Mouse (Mus musculus): ENCODE measurements around the gene Prkg1. TPM values are rescaled to one million over a fixed set of nuclear protein-coding genes. Genes with fewer than 3 reads are reported as not detected.

The Prkg1 gene
- polyA plus RNA-seq, 2 experiments, result 7.1 to 9.6 TPM

- Histone ChIP-seq H3K9me3 (ENCODE audit: control insufficient read depth, low read length) (no peaks in the 10 kb centered on the region), H3K36me3 (ENCODE audit: control insufficient read depth, insufficient read depth, low read length) (no peaks in the 10 kb centered on the region), H3K4me3 (replicated peaks; ENCODE audit: low read length) (no peak overlapping the region), H3K4me2 (replicated peaks; ENCODE audit: low read depth, low read length, severe bottlenecking) (no peak overlapping the region), H3K27me3 (ENCODE audit: control insufficient read depth, insufficient read depth, low read length) (no peaks in the 10 kb centered on the region), H3K9ac (ENCODE audit: low read depth, low read length, severe bottlenecking) (no peak overlapping the region), H3K27ac (replicated peaks; ENCODE audit: low read depth, low read length) (no peak overlapping the region), H3K4me1 (ENCODE audit: control insufficient read depth, insufficient read depth, low read length) (no peaks in the 10 kb centered on the region)
- no peak for TF ChIP-seq POLR2A (IDR thresholded peaks at IDR 0.05; ENCODE audit: borderline replicate concordance, extremely low read depth, insufficient read depth, insufficient read length)
- ATAC-seq (ENCODE audit: low FRiP score, low read depth) (no peak), DNase-seq (ENCODE audit: low spot score) (no peak)
- 78% methylated on average over 7 of the region's 7 CpGs for WGBS
These were observed 109.0 kb downstream of the Prkg1 start for GRCm38 (mm10) chr19:31655826-31656225.

DNA sequence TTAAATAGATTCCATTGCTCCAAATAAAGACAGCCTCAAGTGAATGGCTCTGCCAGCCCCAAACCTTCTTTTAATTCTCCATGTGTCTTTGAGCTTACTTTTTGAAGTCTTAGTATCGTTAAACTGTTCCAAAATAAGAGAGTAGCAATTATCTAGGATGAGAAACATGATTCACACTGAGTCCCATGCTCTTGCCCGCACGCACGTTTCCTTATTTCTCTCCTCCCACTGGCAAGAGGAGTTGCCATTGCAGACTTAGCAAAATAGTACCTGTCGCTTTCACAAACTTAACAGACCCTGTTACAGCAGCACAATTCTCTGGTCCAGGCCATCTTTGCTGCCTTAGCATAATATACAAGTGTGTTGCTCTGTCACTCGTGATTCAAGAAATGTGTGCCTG, 110.8 kb downstream of the Prkg1 start:
- H3K27ac ChIP-seq (replicated peaks; ENCODE audit: low read depth, low read length), result no peak overlapping the region

DNA sequence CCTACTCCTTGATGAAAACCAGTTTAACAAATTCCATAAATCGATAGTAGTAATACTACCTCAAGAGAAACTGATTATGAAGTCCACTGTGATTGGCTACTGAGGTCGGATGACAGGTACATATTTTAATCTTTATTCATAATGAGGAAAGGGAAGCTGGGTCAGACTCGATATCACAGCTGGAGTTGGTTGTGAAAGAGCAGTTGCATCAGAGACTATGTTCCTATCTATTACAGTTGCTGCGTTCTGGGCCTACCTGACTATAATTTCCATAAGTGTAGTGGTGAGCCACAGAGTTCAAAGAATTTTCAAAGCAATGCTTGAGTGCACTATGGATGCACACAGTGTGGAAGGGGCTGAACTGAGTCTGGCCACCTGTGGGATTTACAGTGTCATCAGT, 114.4 kb downstream of the Prkg1 start:
- Histone ChIP-seq H3K9ac (ENCODE audit: low read depth, low read length, severe bottlenecking) (no peak overlapping the region), H3K9me3 (ENCODE audit: control insufficient read depth, low read length) (no peaks in the 10 kb centered on the region), H3K27ac (replicated peaks; ENCODE audit: low read depth, low read length) (no peak overlapping the region), H3K4me2 (replicated peaks; ENCODE audit: low read depth, low read length, severe bottlenecking) (no peak overlapping the region), H3K36me3 (ENCODE audit: control insufficient read depth, insufficient read depth, low read length) (no peaks in the 10 kb centered on the region), H3K27me3 (ENCODE audit: control insufficient read depth, insufficient read depth, low read length) (no peaks in the 10 kb centered on the region), H3K4me1 (ENCODE audit: control insufficient read depth, insufficient read depth, low read length) (no peaks in the 10 kb centered on the region), H3K4me3 (replicated peaks; ENCODE audit: low read length) (no peak overlapping the region)
- no peak for TF ChIP-seq POLR2A (IDR thresholded peaks at IDR 0.05; ENCODE audit: borderline replicate concordance, extremely low read depth, insufficient read depth, insufficient read length)
- 84% methylated on average over 4 of the region's 4 CpGs for WGBS
- ATAC-seq (ENCODE audit: low FRiP score, low read depth) (no peak), DNase-seq (ENCODE audit: low spot score) (no peak)

More for the DNA sequence above, 110.8 kb downstream of the Prkg1 start:
- Histone ChIP-seq H3K36me3 (ENCODE audit: control insufficient read depth, insufficient read depth, low read length) (no peaks in the 10 kb centered on the region), H3K9ac (ENCODE audit: low read depth, low read length, severe bottlenecking) (no peak overlapping the region), H3K4me1 (ENCODE audit: control insufficient read depth, insufficient read depth, low read length) (no peaks in the 10 kb centered on the region), H3K9me3 (ENCODE audit: control insufficient read depth, low read length) (no peaks in the 10 kb centered on the region), H3K4me2 (replicated peaks; ENCODE audit: low read depth, low read length, severe bottlenecking) (no peak overlapping the region), H3K27me3 (ENCODE audit: control insufficient read depth, insufficient read depth, low read length) (no peaks in the 10 kb centered on the region), H3K4me3 (replicated peaks; ENCODE audit: low read length) (no peak overlapping the region)
- no peak for ATAC-seq (ENCODE audit: low FRiP score, low read depth)
- no peak for DNase-seq (ENCODE audit: low spot score)
- WGBS, result 71% methylated on average over 6 of the region's 6 CpGs
- TF ChIP-seq POLR2A (IDR thresholded peaks at IDR 0.05; ENCODE audit: borderline replicate concordance, extremely low read depth, insufficient read depth, insufficient read length), result no peak

- Histone ChIP-seq H3K9me3 (ENCODE audit: control insufficient read depth, low read length) (no peaks in the 10 kb centered on the region), H3K9ac (ENCODE audit: low read depth, low read length, severe bottlenecking) (no peak overlapping the region), H3K36me3 (ENCODE audit: control insufficient read depth, insufficient read depth, low read length) (no peaks in the 10 kb centered on the region), H3K4me3 (replicated peaks; ENCODE audit: low read length) (no peak overlapping the region), H3K4me1 (ENCODE audit: control insufficient read depth, insufficient read depth, low read length) (no peaks in the 10 kb centered on the region), H3K27ac (replicated peaks; ENCODE audit: low read depth, low read length) (no peak overlapping the region), H3K27me3 (ENCODE audit: control insufficient read depth, insufficient read depth, low read length) (no peaks in the 10 kb centered on the region), H3K4me2 (replicated peaks; ENCODE audit: low read depth, low read length, severe bottlenecking) (no peak overlapping the region)
- TF ChIP-seq POLR2A (IDR thresholded peaks at IDR 0.05; ENCODE audit: borderline replicate concordance, extremely low read depth, insufficient read depth, insufficient read length), result no peak
- no peak for DNase-seq (ENCODE audit: low spot score)
- ATAC-seq (ENCODE audit: low FRiP score, low read depth), result no peak
- 47% methylated on average over 2 of the region's 2 CpGs for WGBS
These were observed 117.3 kb downstream of the Prkg1 start for GRCm38 (mm10) chr19:31647492-31647891.

- no peaks in the 10 kb centered on the region for H3K36me3 ChIP-seq (ENCODE audit: control insufficient read depth, insufficient read depth, low read length)
- no peak overlapping the region for H3K4me2 ChIP-seq (replicated peaks; ENCODE audit: low read depth, low read length, severe bottlenecking)
- no peak overlapping the region for H3K9ac ChIP-seq (ENCODE audit: low read depth, low read length, severe bottlenecking)
- TF ChIP-seq POLR2A (IDR thresholded peaks at IDR 0.05; ENCODE audit: borderline replicate concordance, extremely low read depth, insufficient read depth, insufficient read length), result no peak
- H3K9me3 ChIP-seq (ENCODE audit: control insufficient read depth, low read length), result no peaks in the 10 kb centered on the region
- H3K27ac ChIP-seq (replicated peaks; ENCODE audit: low read depth, low read length), result no peak overlapping the region
- 71% methylated on average over 8 of the region's 8 CpGs for WGBS
- DNase-seq (ENCODE audit: low spot score) (no peak), ATAC-seq (ENCODE audit: low FRiP score, low read depth) (no peak)
- H3K4me1 ChIP-seq (ENCODE audit: control insufficient read depth, insufficient read depth, low read length), result no peaks in the 10 kb centered on the region
- H3K27me3 ChIP-seq (ENCODE audit: control insufficient read depth, insufficient read depth, low read length), result no peaks in the 10 kb centered on the region
- no peak overlapping the region for H3K4me3 ChIP-seq (replicated peaks; ENCODE audit: low read length)
These were observed 133.6 kb downstream of the Prkg1 start for GRCm38 (mm10) chr19:31630899-31631869.
